Mouse (Mus musculus) cerebellum, adult 8-10 months (tissue): Measurements from ENCODE around the gene P4htm.

Source experiments
- DNase-seq: peaks from one replicate; pipeline ENCODE4 v3.0.0; 2022

P4htm gene

GRCm38 (mm10) chr9:108545986-108546385, 51.5 kb downstream of the P4htm start:
- DNase-seq: no peak

DNA sequence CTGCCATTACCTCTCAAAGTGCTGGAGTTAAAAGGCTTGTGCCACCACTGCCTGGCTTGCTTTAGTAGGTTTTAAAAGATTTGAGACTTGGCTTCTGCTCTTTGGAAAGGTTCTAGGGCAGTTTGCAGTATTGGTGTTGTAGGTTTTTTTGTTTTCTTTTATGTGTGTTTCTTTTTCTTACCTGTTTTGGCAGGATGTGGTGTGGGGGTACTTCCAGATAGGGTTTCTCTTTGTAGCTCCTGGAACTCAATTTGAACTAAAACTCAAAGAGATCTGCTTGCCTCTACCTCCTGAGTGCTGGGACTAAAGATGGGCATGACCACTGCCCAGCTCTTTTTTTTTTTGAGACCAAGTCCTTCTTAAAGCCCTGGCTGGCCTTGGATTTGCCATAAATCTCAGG, 56.6 kb downstream of the P4htm start:
- DNase-seq: no peak

DNA sequence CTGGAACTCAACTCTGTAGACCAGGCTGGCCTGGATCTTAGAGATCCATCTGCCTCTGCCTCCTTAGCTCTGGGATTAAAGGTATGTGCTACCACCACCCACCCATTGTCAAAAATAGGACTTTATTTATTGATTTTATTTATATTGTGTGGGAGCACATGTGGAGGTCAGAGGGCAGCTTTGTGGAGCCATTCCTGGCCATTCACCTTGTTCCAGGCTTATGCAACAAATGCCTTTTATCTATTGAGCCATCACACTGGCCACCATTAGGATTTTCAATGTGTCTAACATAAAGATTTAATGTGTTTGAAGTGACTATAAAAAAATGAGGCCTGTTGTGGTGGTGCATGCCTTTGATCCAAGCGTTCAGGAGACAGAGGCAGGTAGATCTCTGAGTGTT, 66.0 kb downstream of the P4htm start:
- no peak for DNase-seq

GRCm38 (mm10) chr9:108530954-108531353, 66.5 kb downstream of the P4htm start:
- no peak for DNase-seq
